Mouse (Mus musculus) granulocyte monocyte progenitor cell, adult 5-6 weeks (primary cell): ENCODE measurements around the gene Kdm5b. TPM values are rescaled to one million over a fixed set of nuclear protein-coding genes. Genes with fewer than 3 reads are reported as not detected.
A peak's percentile ranks its signal among the peaks of the same experiment; 100 is the strongest.

Experiments used
- ATAC-seq: replicated peaks from 2 replicates; pipeline ENCODE4 v1.8.0; 2016; ENCODE audit warnings: mild to moderate bottlenecking, moderate TSS enrichment, inconsistent platforms; ENCODE audit not compliant: poor library complexity, severe bottlenecking
- total RNA-seq, 2 experiments: library from RNA; stranded (forward) in 1 of 2; stranded (reverse) in 1 of 2; fragments of 200-712, 200-1000 nt in 1 of 2; fragments of >200 nt in 1 of 2; fragmentation: Nextera tagmentation in 1 of 2; gene quantifications; 2 replicates each; pipeline ENCODE4 v1.2.3; 2014 to 2017

Kdm5b gene
- total RNA-seq, 2 experiments from 2014 or later: 15.0 to 17.4 TPM

GRCm38 (mm10) chr1:134548231-134548630, 11.7 kb upstream of the Kdm5b start:
- no peak for ATAC-seq

- ATAC-seq: peak; percentile 65
Observed at GRCm38 (mm10) chr1:134549632-134550132, 10.3 kb upstream of the Kdm5b start, which contains the start of gene Mgat4e. Mgat4e (minus strand) TSS chr1:134549682.

GRCm38 (mm10) chr1:134551869-134552268, 8.1 kb upstream of the Kdm5b start:
- no peak for ATAC-seq

- ATAC-seq: no peak
Observed at GRCm38 (mm10) chr1:134552396-134552795, 7.6 kb upstream of the Kdm5b start.

GRCm38 (mm10) chr1:134555240-134555870, 4.6 kb upstream of the Kdm5b start:
- no peak for ATAC-seq

- ATAC-seq: peak; percentile 14
Observed at GRCm38 (mm10) chr1:134555871-134556670, 3.9 kb upstream of the Kdm5b start.

GRCm38 (mm10) chr1:134556671-134557218, 3.2 kb upstream of the Kdm5b start:
- ATAC-seq: peak; percentile 84

- ATAC-seq: no peak
Observed at GRCm38 (mm10) chr1:134558511-134558910, 1.5 kb upstream of the Kdm5b start.

- ATAC-seq: no peak
Observed at GRCm38 (mm10) chr1:134559226-134559625, 745 bp upstream of the Kdm5b start.

GRCm38 (mm10) chr1:134560396-134560795, 425 bp downstream of the Kdm5b start:
- ATAC-seq: no peak

GRCm38 (mm10) chr1:134560801-134561769, 1.1 kb downstream of the Kdm5b start:
- no peak for ATAC-seq

- ATAC-seq: no peak
Observed at GRCm38 (mm10) chr1:134561770-134562143, 1.8 kb downstream of the Kdm5b start.

GRCm38 (mm10) chr1:134562457-134562856, 2.5 kb downstream of the Kdm5b start:
- peak; percentile 48 for ATAC-seq

- ATAC-seq: no peak
Observed at GRCm38 (mm10) chr1:134563726-134564125, 3.8 kb downstream of the Kdm5b start.

- no peak for ATAC-seq
Observed at GRCm38 (mm10) chr1:134567511-134567910, 7.5 kb downstream of the Kdm5b start.

- ATAC-seq: no peak
Observed at GRCm38 (mm10) chr1:134570171-134570570, 10.2 kb downstream of the Kdm5b start.

- ATAC-seq: no peak
Observed at GRCm38 (mm10) chr1:134570631-134571030, 10.7 kb downstream of the Kdm5b start.

- no peak for ATAC-seq
Observed at GRCm38 (mm10) chr1:134573300-134573931, 13.4 kb downstream of the Kdm5b start.

- ATAC-seq: no peak
Observed at GRCm38 (mm10) chr1:134573932-134574315, 14.0 kb downstream of the Kdm5b start.
